In genomic region chr11:118192973-118193372, GRCm38 (mm10) we compare ENCODE assay signal across 11 mouse cellular contexts. TPM values are rescaled to one million over a fixed set of nuclear protein-coding genes. Genes with fewer than 3 reads are reported as not detected.
DNase-seq lines count a peak whose midpoint lies in the region; TF ChIP-seq lines count a peak whose summit lies in the region.
"Had no signal": no experiment of that assay in that cellular context is flagged by ENCODE, and none has a peak within 500 bp of the region (broad histone marks: within the 10 kb centered on the region; RNA-seq: fewer than 3 reads in every experiment).

No protein-coding gene starts in this region.

- WGBS in heart, adult 2 months: 52% methylated on average over 5 of the region's 5 CpGs

- no peaks in the 10 kb centered on the region for H3K27me3 ChIP-seq in heart, adult 2 months (ENCODE audit: control insufficient read depth, insufficient read depth, low read length)
- H3K27me3 ChIP-seq: forebrain, embryonic 13.5 days; midbrain, embryonic 15.5 days; Patski had no signal

- intact Hi-C loops in heart, adult 2 months (cut with DNase I): no loop called here
- intact Hi-C loops in heart, postnatal 10 days (cut with DNase I): no loop called here
- intact Hi-C loops in left cerebral cortex, adult 2 months (cut with DNase I): no loop called here
- intact Hi-C loops in left cerebral cortex, postnatal 4 days (cut with DNase I): no loop called here

- H3K9ac ChIP-seq in heart, adult 2 months (ENCODE audit: low read depth, low read length): no peak overlapping the region
- H3K9ac ChIP-seq: forebrain, embryonic 13.5 days; midbrain, embryonic 15.5 days had no signal

- H3K4me3 ChIP-seq in heart, adult 2 months: peak overlapping the region; percentile 17; the same call in 1 of the 2 replicates
- no peak overlapping the region for H3K4me3 ChIP-seq in left cerebral cortex, adult 2 months
- H3K4me3 ChIP-seq in brown adipose tissue, adult 24 weeks (ENCODE audit: insufficient read depth, low read depth, low read length): no peak overlapping the region
- H3K4me3 ChIP-seq: forebrain, embryonic 13.5 days; midbrain, embryonic 15.5 days had no signal

- 0 out of 2 replicates have a peak, but pooled peaks have one; percentile 32 for TF ChIP-seq EP300 in heart, adult 2 months (IDR thresholded peaks at IDR 0.05; ENCODE audit: insufficient read depth, low read depth, low read length)

- TF ChIP-seq POLR2A in heart, adult 2 months (IDR thresholded peaks at IDR 0.05; ENCODE audit: insufficient read depth, low read depth, low read length): no peak

- peak overlapping the region; percentile 89 for H3K27ac ChIP-seq in heart, adult 2 months
- 0 out of 2 replicates have a peak overlapping the region, but pooled peaks have one; percentile 1 for H3K27ac ChIP-seq in left cerebral cortex, adult 2 months
- H3K27ac ChIP-seq in brown adipose tissue, adult 24 weeks (replicated peaks; ENCODE audit: low read depth, low read length): peak overlapping the region; percentile 96
- H3K27ac ChIP-seq: forebrain, embryonic 13.5 days; midbrain, embryonic 15.5 days had no signal

- H3K36me3 ChIP-seq in heart, adult 2 months (ENCODE audit: control insufficient read depth, insufficient read depth, low read length): peaks cover 46% of the 10 kb centered on the region

- peak in 1 of 2 experiments; percentile 60 for DNase-seq in heart, adult 2 months
- DNase-seq in heart, postnatal 10 days: no peak
- DNase-seq in left cerebral cortex, adult 2 months (ENCODE audit: extremely low spot score in 1 of 2, low spot score in 2 of 2): no peak
- no peak for DNase-seq in left cerebral cortex, postnatal 4 days
- DNase-seq in kidney, postnatal 25 days: peak; percentile 29 to 60
- DNase-seq in adipocyte (ENCODE audit: low spot score): no peak
- DNase-seq in testis, postnatal 10 days (ENCODE audit: low spot score): no peak

- peaks cover 6% of the 10 kb centered on the region for H3K79me2 ChIP-seq in heart, adult 2 months (replicated peaks; ENCODE audit: control insufficient read depth, insufficient read depth, low read length)

- TF ChIP-seq CTCF in heart, adult 2 months (IDR thresholded peaks at IDR 0.05): no peak
- TF ChIP-seq CTCF in left cerebral cortex, adult 2 months (IDR thresholded peaks at IDR 0.05): no peak

- H3K4me1 ChIP-seq in heart, adult 2 months (ENCODE audit: control insufficient read depth, insufficient read depth, low read length): peaks cover 42% of the 10 kb centered on the region
- peaks cover 53% of the 10 kb centered on the region for H3K4me1 ChIP-seq in brown adipose tissue, adult 24 weeks (ENCODE audit: control insufficient read depth, insufficient read depth, insufficient read length, low read length)

RNA-seq across cellular contexts. Expression of gene Cyth1, which starts 55.4 kb away (rescaled TPM):
- 10 to 100 TPM; 54.1 to 56.0 TPM for total RNA-seq in heart, adult 2 months (2021)
- 30.7 and 39.6 TPM in 2 replicates for polyA plus RNA-seq in heart, adult 2 months (2012; rRNA removed)
- total RNA-seq in heart, postnatal 10 days (2021): 10 to 100 TPM; 51.2 to 59.7 TPM
- total RNA-seq in left cerebral cortex, adult 2 months (2021): 10 to 100 TPM; 65.2 to 69.3 TPM
- total RNA-seq in left cerebral cortex, postnatal 4 days (2021): 10 to 100 TPM; 66.3 to 70.5 TPM
- polyA plus RNA-seq in brown adipose tissue, adult 24 weeks (2012; ENCODE audit: insufficient read depth, insufficient read length, missing spikeins): 37.2 and 41.9 TPM in 2 replicates

Comparison
In these comparisons a context has a peak if more than half of its experiments do, and no peak if none do; other contexts are left out.
1. DNase-seq: peak in kidney, postnatal 25 days (2 of 2); none in heart, postnatal 10 days (0 of 2), left cerebral cortex, adult 2 months (0 of 2), left cerebral cortex, postnatal 4 days (single experiment), adipocyte (single experiment) and testis, postnatal 10 days (single experiment).
2. H3K27ac ChIP-seq: peak in every context shown above with its lines; median percentile 96 in brown adipose tissue, adult 24 weeks; 89 in heart, adult 2 months; 1 in left cerebral cortex, adult 2 months.